ENCODE assay signal across 11 mouse cellular contexts in the genomic region with DNA sequence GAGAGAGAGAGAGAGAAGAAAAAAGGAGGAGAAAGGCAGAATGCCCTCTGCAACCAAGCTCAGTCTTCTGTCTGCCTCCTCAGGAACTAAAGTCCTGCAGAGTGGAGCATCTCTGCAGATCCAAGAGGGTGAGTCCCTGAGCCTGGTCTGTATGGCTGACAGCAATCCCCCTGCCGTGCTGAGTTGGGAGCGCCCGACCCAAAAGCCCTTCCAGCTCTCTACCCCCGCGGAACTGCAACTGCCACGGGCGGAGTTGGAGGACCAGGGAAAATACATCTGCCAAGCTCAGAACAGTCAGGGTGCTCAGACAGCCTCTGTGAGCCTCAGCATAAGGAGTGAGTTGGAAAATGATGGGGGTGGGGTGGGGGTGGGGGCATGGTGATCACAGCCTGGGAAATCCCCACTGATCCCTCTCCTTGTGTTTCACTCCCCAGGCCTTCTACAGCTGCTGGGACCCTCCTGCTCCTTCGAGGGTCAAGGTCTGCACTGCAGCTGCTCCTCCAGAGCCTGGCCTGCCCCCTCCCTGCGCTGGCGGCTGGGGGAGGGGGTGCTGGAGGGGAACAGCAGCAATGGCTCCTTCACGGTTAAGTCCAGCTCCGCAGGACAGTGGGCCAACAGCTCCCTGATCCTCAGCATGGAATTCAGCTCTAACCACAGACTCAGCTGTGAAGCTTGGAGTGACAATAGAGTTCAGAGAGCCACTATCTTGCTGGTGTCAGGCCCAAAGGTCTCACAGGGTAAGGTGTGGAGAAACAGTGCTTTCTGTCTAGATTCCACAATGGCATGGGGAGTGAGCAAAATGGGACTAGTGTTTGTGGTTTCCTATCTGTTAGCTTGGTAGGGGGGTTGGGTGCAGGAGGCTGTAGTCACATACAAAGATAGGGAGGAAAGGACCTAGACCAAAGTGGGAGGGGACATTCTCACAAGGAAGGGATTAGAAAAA. TPM values are rescaled to one million over a fixed set of nuclear protein-coding genes. Genes with fewer than 3 reads are reported as not detected.
DNase-seq lines count a peak whose midpoint lies in the region; ATAC-seq and TF ChIP-seq lines count a peak whose summit lies in the region.
"Had no signal": no experiment of that assay in that cellular context is flagged by ENCODE, and none has a peak within 500 bp of the region (broad histone marks: within the 10 kb centered on the region; RNA-seq: fewer than 3 reads in every experiment).

No protein-coding gene starts in this region.

- TF ChIP-seq CTCF in heart, postnatal 0 days (IDR thresholded peaks at IDR 0.05; ENCODE audit: low read depth), result no peak
- no peak for TF ChIP-seq CTCF in heart, adult 2 months (IDR thresholded peaks at IDR 0.05)

- H3K27ac ChIP-seq in heart, postnatal 0 days (ENCODE audit: low read depth), result no peak overlapping the region
- H3K27ac ChIP-seq in heart, adult 2 months, result no peak overlapping the region
- H3K27ac ChIP-seq in stomach, embryonic 16.5 days (ENCODE audit: low read length), result no peak overlapping the region
- H3K27ac ChIP-seq: left cerebral cortex, adult 2 months; neural tube, embryonic 13.5 days had no signal

- no peak overlapping the region for H3K4me2 ChIP-seq in heart, postnatal 0 days (ENCODE audit: low read depth, low read length)
- no peak overlapping the region for H3K4me2 ChIP-seq in stomach, embryonic 16.5 days (ENCODE audit: low read depth, low read length)
- H3K4me2 ChIP-seq: neural tube, embryonic 13.5 days had no signal

- no peaks in the 10 kb centered on the region for H3K27me3 ChIP-seq in heart, postnatal 0 days (ENCODE audit: control insufficient read depth, insufficient read depth, low read length)
- H3K27me3 ChIP-seq in heart, adult 2 months (ENCODE audit: control insufficient read depth, insufficient read depth, low read length), result no peaks in the 10 kb centered on the region
- H3K27me3 ChIP-seq in stomach, embryonic 16.5 days (ENCODE audit: control insufficient read depth, insufficient read depth, low read length), result no peaks in the 10 kb centered on the region
- H3K27me3 ChIP-seq: neural tube, embryonic 13.5 days had no signal

- H3K4me3 ChIP-seq in heart, postnatal 0 days (ENCODE audit: low read depth, low read length), result no peak overlapping the region
- H3K4me3 ChIP-seq in heart, adult 2 months, result no peak overlapping the region
- H3K4me3 ChIP-seq in stomach, embryonic 16.5 days (replicated peaks; ENCODE audit: low read length), result no peak overlapping the region; the same call in 1 of the 2 replicates
- H3K4me3 ChIP-seq: left cerebral cortex, adult 2 months; neural tube, embryonic 13.5 days had no signal

- no peak for TF ChIP-seq POLR2A in heart, adult 2 months (IDR thresholded peaks at IDR 0.05; ENCODE audit: insufficient read depth, low read depth, low read length)

- no peak for TF ChIP-seq EP300 in heart, postnatal 0 days (IDR thresholded peaks at IDR 0.05; ENCODE audit: low read depth)
- TF ChIP-seq EP300 in heart, adult 2 months (IDR thresholded peaks at IDR 0.05; ENCODE audit: insufficient read depth, low read depth, low read length), result no peak

- 6% methylated on average over 12 of the region's 12 CpGs for WGBS in heart, postnatal 0 days
- WGBS in heart, adult 2 months, result 11% methylated on average over 12 of the region's 12 CpGs
- 7% methylated on average over 12 of the region's 12 CpGs for WGBS in stomach, embryonic 16.5 days

- no peak for DNase-seq in heart, postnatal 0 days (ENCODE audit: low spot score)
- DNase-seq in heart, adult 2 months, result no peak
- DNase-seq in right cerebral cortex, postnatal 10 days (ENCODE audit: low spot score in 2 of 2), result peak; percentile 23 to 27
- no peak for DNase-seq in right cerebral cortex, postnatal 36 days (ENCODE audit: low spot score in 2 of 2)
- DNase-seq in layer of hippocampus, postnatal 10 days (ENCODE audit: low spot score in 2 of 2), result peak; percentile 23 to 29
- DNase-seq in gastrocnemius, adult 8-10 months (ENCODE audit: low spot score in 2 of 2), result no peak
- DNase-seq: thymus, postnatal 14 days had no signal

- no peaks in the 10 kb centered on the region for H3K9me3 ChIP-seq in heart, postnatal 0 days (replicated peaks; ENCODE audit: control insufficient read depth, low read length)
- no peaks in the 10 kb centered on the region for H3K9me3 ChIP-seq in stomach, embryonic 16.5 days (replicated peaks; ENCODE audit: control insufficient read depth, low read length)
- H3K9me3 ChIP-seq: neural tube, embryonic 13.5 days had no signal

- H3K4me1 ChIP-seq in heart, postnatal 0 days (ENCODE audit: control insufficient read depth, insufficient read depth), result no peaks in the 10 kb centered on the region
- no peaks in the 10 kb centered on the region for H3K4me1 ChIP-seq in heart, adult 2 months (ENCODE audit: control insufficient read depth, insufficient read depth, low read length)
- no peaks in the 10 kb centered on the region for H3K4me1 ChIP-seq in stomach, embryonic 16.5 days (ENCODE audit: control insufficient read depth, insufficient read depth, low read length)
- H3K4me1 ChIP-seq: neural tube, embryonic 13.5 days had no signal

- no peaks in the 10 kb centered on the region for H3K79me2 ChIP-seq in heart, adult 2 months (replicated peaks; ENCODE audit: control insufficient read depth, insufficient read depth, low read length)

- peak; percentile 20; the same call in 1 of the 2 replicates for ATAC-seq in heart, postnatal 0 days (ENCODE audit: insufficient read depth, low read depth)
- ATAC-seq in stomach, embryonic 16.5 days (ENCODE audit: insufficient read depth, low FRiP score), result peak; percentile 37; the same call in 1 of the 2 replicates
- ATAC-seq in granulocyte monocyte progenitor cell, adult 5-6 weeks (replicated peaks; ENCODE audit: poor library complexity, severe bottlenecking), result no peak; the same call in 1 of the 2 replicates

- no peaks in the 10 kb centered on the region for H3K36me3 ChIP-seq in heart, postnatal 0 days (replicated peaks; ENCODE audit: control insufficient read depth, insufficient read depth, low read length)
- no peaks in the 10 kb centered on the region for H3K36me3 ChIP-seq in heart, adult 2 months (ENCODE audit: control insufficient read depth, insufficient read depth, low read length)
- no peaks in the 10 kb centered on the region for H3K36me3 ChIP-seq in stomach, embryonic 16.5 days (ENCODE audit: control insufficient read depth, insufficient read depth, low read length)
- H3K36me3 ChIP-seq: neural tube, embryonic 13.5 days had no signal

- no peak overlapping the region for H3K9ac ChIP-seq in heart, postnatal 0 days (replicated peaks; ENCODE audit: low read depth, low read length)
- no peak overlapping the region for H3K9ac ChIP-seq in heart, adult 2 months (ENCODE audit: low read depth, low read length)
- H3K9ac ChIP-seq in stomach, embryonic 16.5 days (ENCODE audit: low read length), result 0 out of 2 replicates have a peak overlapping the region, but pooled peaks have one; percentile 26
- H3K9ac ChIP-seq: neural tube, embryonic 13.5 days had no signal

- intact Hi-C loops in heart, adult 2 months (cut with DNase I), result no loop called here

RNA-seq across cellular contexts. Expression of a gene that starts 4.0 kb away (rescaled TPM):
- total RNA-seq in heart, postnatal 0 days (2014; rRNA removed; ENCODE audit: low replicate concordance), result 0.12 TPM in 1 of 2 replicates, not detected in the other
- 0.07 and 0.12 TPM in 2 replicates for polyA plus RNA-seq in heart, postnatal 0 days (2015; fragmentation: Nextera tagmentation; extraction: Ambion mirVana)
- not detected for total RNA-seq in heart, adult 2 months (2021)
- 0.14 and 0.20 TPM in 2 replicates for polyA plus RNA-seq in heart, adult 2 months (2012; rRNA removed)
- total RNA-seq in layer of hippocampus, postnatal 10 days (2021), result 1 to 10 TPM in 1 of 2 experiments, under 1 TPM in 1; 0.49 to 1.0 TPM
- 0.15 and 0.27 TPM in 2 replicates for polyA plus RNA-seq in stomach, embryonic 16.5 days (2015; fragmentation: Nextera tagmentation; extraction: Ambion mirVana)
- total RNA-seq in granulocyte monocyte progenitor cell, adult 5-6 weeks (2014; fragmentation: Nextera tagmentation), result 11.6 and 16.5 TPM in 2 replicates
- total RNA-seq in granulocyte monocyte progenitor cell, adult 5-6 weeks (2017), result 19.2 and 22.0 TPM in 2 replicates
- not detected for total RNA-seq in gastrocnemius, adult 8-10 months (2022)

RNA-seq across cellular contexts. Expression of a gene that starts 42.1 kb away (rescaled TPM):
- total RNA-seq in heart, postnatal 0 days (2014; rRNA removed; ENCODE audit: low replicate concordance), result 13.1 and 16.9 TPM in 2 replicates
- polyA plus RNA-seq in heart, postnatal 0 days (2015; fragmentation: Nextera tagmentation; extraction: Ambion mirVana), result 8.2 and 8.3 TPM in 2 replicates
- 10 to 100 TPM; 11.5 to 15.1 TPM for total RNA-seq in heart, adult 2 months (2021)
- 6.6 and 11.0 TPM in 2 replicates for polyA plus RNA-seq in heart, adult 2 months (2012; rRNA removed)
- 10 to 100 TPM; 22.9 to 23.9 TPM for total RNA-seq in layer of hippocampus, postnatal 10 days (2021)
- polyA plus RNA-seq in stomach, embryonic 16.5 days (2015; fragmentation: Nextera tagmentation; extraction: Ambion mirVana), result 13.7 and 14.4 TPM in 2 replicates
- 17.7 and 20.7 TPM in 2 replicates for total RNA-seq in granulocyte monocyte progenitor cell, adult 5-6 weeks (2014; fragmentation: Nextera tagmentation)
- total RNA-seq in granulocyte monocyte progenitor cell, adult 5-6 weeks (2017), result 13.3 and 22.0 TPM in 2 replicates
- 10 to 100 TPM in 2 of 4 experiments, 1 to 10 TPM in 2; 9.9 to 11.7 (median 10.6) TPM for total RNA-seq in gastrocnemius, adult 8-10 months (2022)

RNA-seq across cellular contexts. Expression of a gene that starts 52.8 kb away (rescaled TPM):
- not detected in 2 replicates for total RNA-seq in heart, postnatal 0 days (2014; rRNA removed; ENCODE audit: low replicate concordance)
- polyA plus RNA-seq in heart, postnatal 0 days (2015; fragmentation: Nextera tagmentation; extraction: Ambion mirVana), result 0.04 and 0.14 TPM in 2 replicates
- total RNA-seq in heart, adult 2 months (2021), result under 1 TPM; 0.18 to 0.50 TPM
- polyA plus RNA-seq in heart, adult 2 months (2012; rRNA removed), result 2.0 and 3.2 TPM in 2 replicates
- total RNA-seq in layer of hippocampus, postnatal 10 days (2021), result under 1 TPM in 1 of 2 experiments, not detected in 1; 0.22 TPM
- 0.26 and 0.45 TPM in 2 replicates for polyA plus RNA-seq in stomach, embryonic 16.5 days (2015; fragmentation: Nextera tagmentation; extraction: Ambion mirVana)
- 11.9 and 27.5 TPM in 2 replicates for total RNA-seq in granulocyte monocyte progenitor cell, adult 5-6 weeks (2014; fragmentation: Nextera tagmentation)
- 11.8 and 12.6 TPM in 2 replicates for total RNA-seq in granulocyte monocyte progenitor cell, adult 5-6 weeks (2017)
- total RNA-seq in gastrocnemius, adult 8-10 months (2022), result not detected
- total RNA-seq: left cerebral cortex, adult 2 months had no signal

Comparison
In these comparisons a context has a peak if more than half of its experiments do, and no peak if none do; other contexts are left out.
1. DNase-seq: peak in right cerebral cortex, postnatal 10 days (2 of 2) and layer of hippocampus, postnatal 10 days (2 of 2); none in heart, postnatal 0 days (single experiment), heart, adult 2 months (0 of 2), right cerebral cortex, postnatal 36 days (0 of 2) and gastrocnemius, adult 8-10 months (0 of 2).
2. RNA of a gene that starts 4.0 kb away (total RNA-seq): 11.6 to 22.0 TPM in granulocyte monocyte progenitor cell, adult 5-6 weeks; 0.49 to 1.0 TPM in layer of hippocampus, postnatal 10 days, not detected in heart, adult 2 months, 0.12 TPM in heart, postnatal 0 days and not detected in gastrocnemius, adult 8-10 months; every median in the first group is over 4 times any median in the second.
3. RNA of a gene that starts 52.8 kb away (total RNA-seq): 11.8 to 27.5 TPM in granulocyte monocyte progenitor cell, adult 5-6 weeks; 0.18 to 0.50 TPM in heart, adult 2 months, 0.22 TPM in layer of hippocampus, postnatal 10 days, not detected in gastrocnemius, adult 8-10 months and not detected in heart, postnatal 0 days; every median in the first group is over 4 times any median in the second.